Mouse (Mus musculus): ENCODE results near the gene Atg2b.

Atg2b gene

DNA sequence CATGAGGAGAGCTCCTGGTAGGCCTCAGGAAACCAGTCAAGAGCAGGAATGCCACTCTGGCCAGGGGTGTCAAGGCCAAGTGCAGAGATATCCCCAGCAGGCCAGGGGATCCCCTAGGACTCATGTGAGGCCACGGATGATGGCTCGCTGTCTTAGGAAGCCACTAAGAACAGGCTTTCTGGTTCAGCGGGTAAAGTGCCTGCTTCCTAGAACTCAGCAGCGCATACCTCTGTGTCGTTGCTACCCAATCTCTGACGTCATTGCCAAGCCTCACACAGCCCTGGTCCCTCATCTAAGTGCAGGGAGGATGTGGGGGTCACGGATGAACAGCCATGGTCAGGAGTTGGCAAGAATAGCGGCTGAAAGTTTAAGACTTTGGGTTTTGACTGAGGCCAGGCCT, 87.9 kb downstream of the Atg2b start:
- no peak for DNase-seq (ENCODE audit: low spot score in 2 of 2)

DNA sequence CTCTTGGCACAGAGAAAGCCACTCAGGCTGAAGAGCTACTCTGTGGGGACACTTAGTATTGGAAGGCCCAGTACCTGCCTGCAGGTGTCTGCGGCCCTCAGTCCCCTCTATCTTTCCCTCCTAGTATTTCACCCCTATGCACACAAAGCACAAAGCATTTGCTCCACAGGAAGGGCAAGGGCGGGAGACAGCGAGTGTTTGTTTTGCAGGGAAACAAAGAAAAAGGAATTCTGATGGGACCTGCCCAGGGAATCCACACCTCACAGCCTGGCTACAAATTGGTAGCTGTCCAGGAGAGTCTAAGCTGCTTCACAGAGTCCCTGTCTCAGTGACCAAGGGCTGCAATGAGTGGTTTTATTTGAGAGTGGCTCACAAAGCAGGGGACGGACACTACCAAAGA, 91.5 kb downstream of the Atg2b start:
- DNase-seq (ENCODE audit: low spot score in 2 of 2), result no peak

DNA sequence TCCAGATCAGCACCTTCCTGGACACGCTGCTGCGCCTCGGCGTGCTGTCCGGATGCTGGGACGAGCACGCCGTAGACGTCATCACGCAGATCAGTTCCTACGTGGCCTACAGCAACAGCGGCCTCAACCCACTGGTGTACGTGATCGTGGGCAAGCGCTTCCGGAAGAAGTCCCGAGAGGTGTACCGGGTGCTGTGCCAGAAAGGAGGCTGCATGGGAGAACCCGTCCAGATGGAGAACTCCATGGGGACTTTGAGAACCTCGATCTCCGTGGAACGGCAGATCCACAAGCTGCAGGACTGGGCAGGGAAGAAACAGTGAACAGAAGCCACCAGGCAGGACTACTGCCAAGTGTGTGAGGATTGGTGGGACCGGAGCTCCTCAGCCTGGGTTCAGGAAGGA, 92.7 kb downstream of the Atg2b start:
- DNase-seq (ENCODE audit: low spot score in 2 of 2), result no peak

DNA sequence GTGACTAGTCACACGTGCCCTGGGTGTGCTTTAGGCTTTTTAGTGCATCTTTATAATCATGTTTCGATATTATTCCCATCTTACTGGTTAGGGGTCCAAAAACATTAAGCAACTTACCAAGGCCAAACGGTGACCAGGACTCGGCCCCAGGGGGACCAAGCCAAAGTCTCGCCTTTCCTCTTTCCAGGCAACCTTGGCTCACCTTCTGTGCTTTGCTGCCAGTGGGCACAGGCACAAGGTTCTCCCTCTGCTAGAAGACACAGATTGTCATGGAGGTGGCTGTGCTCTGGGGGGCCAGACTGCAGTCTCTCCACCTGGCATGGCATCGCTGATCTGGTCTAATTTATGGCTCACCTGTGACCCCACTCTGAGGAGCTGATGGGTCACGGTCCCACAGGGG, 94.2 kb downstream of the Atg2b start:
- DNase-seq (ENCODE audit: low spot score in 2 of 2), result no peak

- DNase-seq (ENCODE audit: low spot score in 2 of 2), result no peak
These were observed 97.5 kb downstream of the Atg2b start for GRCm38 (mm10) chr12:105587526-105587925.

DNA sequence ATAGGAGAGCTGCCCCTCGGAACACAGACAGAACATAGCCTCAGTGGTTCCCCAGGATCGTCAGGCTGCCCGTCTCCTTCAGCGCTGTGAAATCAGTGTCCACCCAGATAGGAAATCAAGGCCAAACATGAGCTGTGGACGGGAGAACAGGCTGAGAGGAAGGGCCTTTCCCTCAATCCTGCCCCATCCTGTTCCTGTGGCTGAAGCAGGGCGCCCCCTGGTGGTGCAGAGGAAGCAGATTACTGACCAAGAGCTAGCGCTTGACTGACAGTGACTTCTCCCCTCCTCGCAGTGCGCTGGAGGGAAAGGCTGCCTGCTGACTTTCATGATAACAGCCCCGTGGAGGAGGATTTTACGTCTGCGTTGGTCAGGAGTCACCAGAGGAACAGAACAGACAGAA, 100.2 kb downstream of the Atg2b start:
- peak; percentile 49 to 71 for DNase-seq (ENCODE audit: low spot score in 2 of 2)

GRCm38 (mm10) chr12:105583484-105583883, 101.5 kb downstream of the Atg2b start:
- no peak for DNase-seq (ENCODE audit: low spot score in 2 of 2)

GRCm38 (mm10) chr12:105582486-105582885, 102.5 kb downstream of the Atg2b start:
- no peak for DNase-seq (ENCODE audit: low spot score in 2 of 2)

DNA sequence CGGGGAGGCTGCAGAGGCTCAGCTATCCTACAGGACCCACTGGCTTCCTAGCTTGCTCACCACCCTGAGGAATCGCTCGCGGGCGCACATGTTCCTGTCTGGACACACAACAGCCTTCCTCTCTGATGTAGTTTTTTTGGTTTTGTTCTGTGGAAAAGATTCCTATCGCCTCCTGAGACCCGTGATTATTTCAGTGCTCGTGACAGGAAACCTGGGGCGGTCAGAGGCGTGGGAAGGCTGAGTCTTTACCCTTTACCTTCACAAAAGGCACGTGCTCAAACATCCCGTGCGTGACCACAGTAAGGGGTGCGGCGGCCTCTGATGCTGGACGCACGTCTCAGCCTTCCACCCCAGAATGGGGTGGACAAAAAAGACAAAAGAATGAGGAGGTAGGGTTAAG, 104.5 kb downstream of the Atg2b start:
- DNase-seq (ENCODE audit: low spot score in 2 of 2), result no peak

GRCm38 (mm10) chr12:105574356-105574755, 110.7 kb downstream of the Atg2b start:
- no peak for DNase-seq (ENCODE audit: low spot score in 2 of 2)

DNA sequence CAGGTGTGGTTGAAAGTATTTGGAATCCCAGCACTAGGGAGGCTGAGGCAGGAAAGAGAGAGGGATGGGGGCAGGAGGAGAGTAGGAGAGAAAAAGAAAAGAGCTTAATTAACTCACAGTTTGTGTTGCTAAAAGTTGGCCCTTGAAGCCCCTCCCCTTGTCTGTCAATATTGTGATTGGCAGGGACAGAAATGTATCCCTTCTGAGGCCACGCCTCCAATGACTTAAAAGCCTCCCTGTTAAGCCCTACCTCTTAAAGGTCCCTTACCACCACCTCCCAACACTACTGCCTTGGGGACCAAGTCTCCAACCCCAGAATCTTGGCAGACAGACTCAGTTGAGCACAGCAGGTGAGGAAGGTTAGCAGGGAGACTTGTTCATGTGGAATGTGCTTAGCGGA, 112.4 kb downstream of the Atg2b start:
- DNase-seq (ENCODE audit: low spot score in 2 of 2), result no peak

DNA sequence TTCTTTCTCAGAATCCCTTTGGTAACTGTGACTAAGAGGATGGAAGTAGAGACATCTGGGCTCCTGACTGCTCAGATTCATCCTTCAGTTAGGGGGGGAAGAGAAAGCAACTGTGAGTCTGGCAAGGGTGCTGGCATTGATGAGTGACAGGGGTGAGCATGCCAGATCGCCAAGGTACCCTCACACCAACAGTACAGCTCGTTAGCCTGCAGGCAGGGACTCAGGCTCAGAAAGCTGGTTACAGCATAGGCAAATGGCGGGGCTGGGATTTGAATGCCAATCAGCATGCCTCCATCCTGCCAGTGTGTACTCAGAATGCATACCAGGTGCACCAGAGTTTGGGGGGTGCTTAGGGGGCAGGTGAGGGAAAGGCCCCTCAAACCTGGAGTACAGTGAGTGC, 113.1 kb downstream of the Atg2b start:
- DNase-seq (ENCODE audit: low spot score in 2 of 2), result no peak

Data from urinary bladder, postnatal 36 days (tissue).